Mouse (Mus musculus) frontal cortex, adult 2 months (tissue): ENCODE measurements around the gene Ifit1bl2. TPM values are rescaled to one million over a fixed set of nuclear protein-coding genes. Genes with fewer than 3 reads are reported as not detected.
"Not testable (repeated sequence)": the region's sequence is repeated elsewhere in the genome, so short reads cannot be mapped to it uniquely, and the experiment has no call there.

Experiments
- DNase-seq, 2 experiments: peaks; one replicate each; pipeline ENCODE4 v3.0.0; 2022; ENCODE audit warnings: low spot score in 1 of 2; ENCODE audit errors: extremely low spot score in 1 of 2
- polyA plus RNA-seq: library from polyadenylated mRNA; depleted of rRNA; stranded (reverse); fragments of >200 nt; gene quantifications from 2 replicates; pipeline ENCODE4 v1.2.3, GENCODE M21; 2012; rRNA removed

Ifit1bl2 gene
- 0.42 and 0.48 TPM in 2 replicates for polyA plus RNA-seq

- DNase-seq, result no peak
Measured at GRCm38 (mm10) chr19:34640623-34641022, at the start of gene Ifit1bl2, which contains the start of gene Ifit1. Gene Ifit1bl2, minus strand, starts transcription at chr19:34640743. Gene Ifit1, plus strand, starts transcription at chr19:34640871.

GRCm38 (mm10) chr19:34685530-34685929, 45.0 kb upstream of the Ifit1bl2 start:
- no peak for DNase-seq

GRCm38 (mm10) chr19:34684857-34685256, 44.3 kb upstream of the Ifit1bl2 start:
- peak in 1 of 2 experiments; percentile 63 for DNase-seq

- no peak for DNase-seq
Measured at GRCm38 (mm10) chr19:34678428-34678827, 37.9 kb upstream of the Ifit1bl2 start.

- no peak for DNase-seq
Measured at GRCm38 (mm10) chr19:34673476-34673875, 32.9 kb upstream of the Ifit1bl2 start.

GRCm38 (mm10) chr19:34666127-34666526, 25.6 kb upstream of the Ifit1bl2 start:
- DNase-seq, result peak; percentile 23 to 88

- DNase-seq, result no peak
Measured at GRCm38 (mm10) chr19:34662740-34663139, 22.2 kb upstream of the Ifit1bl2 start.

GRCm38 (mm10) chr19:34662067-34662507, 21.5 kb upstream of the Ifit1bl2 start:
- peak; percentile 31 to 57 for DNase-seq

GRCm38 (mm10) chr19:34656511-34657298, 16.2 kb upstream of the Ifit1bl2 start:
- no peak for DNase-seq

- DNase-seq, result no peak
Measured at GRCm38 (mm10) chr19:34655227-34655805, 14.8 kb upstream of the Ifit1bl2 start.

GRCm38 (mm10) chr19:34650997-34651396, 10.5 kb upstream of the Ifit1bl2 start:
- DNase-seq, result no peak

- DNase-seq, result no peak
Measured at GRCm38 (mm10) chr19:34650276-34650675, 9.7 kb upstream of the Ifit1bl2 start.

- not testable (repeated sequence) for DNase-seq
Measured at GRCm38 (mm10) chr19:34647630-34648029, 7.1 kb upstream of the Ifit1bl2 start.

GRCm38 (mm10) chr19:34642616-34643015, 2.1 kb upstream of the Ifit1bl2 start:
- DNase-seq, result no peak

- peak; percentile 40 to 79 for DNase-seq
Measured at GRCm38 (mm10) chr19:34636933-34637557, 3.5 kb downstream of the Ifit1bl2 start.

GRCm38 (mm10) chr19:34633484-34633883, 7.1 kb downstream of the Ifit1bl2 start:
- no peak for DNase-seq

GRCm38 (mm10) chr19:34631487-34631886, 9.1 kb downstream of the Ifit1bl2 start:
- no peak for DNase-seq

GRCm38 (mm10) chr19:34627496-34627895, 13.0 kb downstream of the Ifit1bl2 start:
- no peak for DNase-seq

- no peak for DNase-seq
Measured at GRCm38 (mm10) chr19:34624663-34625062, 15.9 kb downstream of the Ifit1bl2 start.

GRCm38 (mm10) chr19:34623781-34624180, 16.8 kb downstream of the Ifit1bl2 start:
- no peak for DNase-seq

- no peak for DNase-seq
Measured at GRCm38 (mm10) chr19:34620871-34621270, 19.7 kb downstream of the Ifit1bl2 start.
